Mouse (Mus musculus) urinary bladder, postnatal 36 days (tissue): ENCODE data around the gene Rtn2.

Source experiments
- DNase-seq, 2 experiments: peaks; one replicate each; pipeline ENCODE4 v3.0.0; 2022; ENCODE audit warnings: low spot score in 2 of 2, mixed read lengths in 1 of 2

Rtn2 gene

GRCm38 (mm10) chr7:19344237-19344847 is 61.9 kb downstream of the Rtn2 start, which contains the start of gene Ercc1:
Gene Ercc1, plus strand, starts transcription at chr7:19344778.
- no peak for DNase-seq

GRCm38 (mm10) chr7:19344938-19345471 is 62.6 kb downstream of the Rtn2 start:
- DNase-seq = peak; percentile 92 to 95
